Mouse (Mus musculus) liver, embryonic 11.5 days (tissue): Measurements from ENCODE around the gene Cyp4f17. TPM values are rescaled to one million over a fixed set of nuclear protein-coding genes. Genes with fewer than 3 reads are reported as not detected.
A peak's percentile ranks its signal among the peaks of the same experiment; 100 is the strongest.
"Not testable (repeated sequence)": the region's sequence is repeated elsewhere in the genome, so short reads cannot be mapped to it uniquely, and the experiment has no call there.

Experiments used
- ATAC-seq: fragments of 200-750 bp; cut with Nextera tagmentation; replicated peaks from 2 replicates; pipeline ENCODE4 v1.8.0; 2017; ENCODE audit warnings: moderate number of reproducible peaks, mild to moderate bottlenecking, moderate TSS enrichment, moderate library complexity; ENCODE audit not compliant: low FRiP score
- DNase-seq: peaks from one replicate; pipeline ENCODE4 v3.0.0-alpha.2; 2017; ENCODE audit warnings: low spot score
- H3K27ac ChIP-seq: fragments of 300-500 bp; sonication (generic); 2 replicates; pipeline ENCODE4 v1.5.1; 2014; ENCODE audit warnings: mild to moderate bottlenecking, low read depth, low read length, control low read depth
- H3K27me3 ChIP-seq: fragments of 300-500 bp; sonication (generic); replicated peaks from 2 replicates; pipeline ENCODE4 v1.6.1; 2014; ENCODE audit warnings: low read length, mixed read lengths; ENCODE audit not compliant: control insufficient read depth, insufficient read depth
- H3K36me3 ChIP-seq: fragments of 300-500 bp; sonication (generic); 2 replicates; pipeline ENCODE4 v1.6.1; 2014; ENCODE audit warnings: mild to moderate bottlenecking, low read length, moderate library complexity, mixed read lengths; ENCODE audit not compliant: control insufficient read depth, insufficient read depth
- H3K4me1 ChIP-seq: fragments of 300-500 bp; sonication (generic); replicated peaks from 2 replicates; pipeline ENCODE4 v1.6.1; 2014; ENCODE audit warnings: low read length, mixed read lengths; ENCODE audit not compliant: control insufficient read depth, insufficient read depth
- H3K4me2 ChIP-seq: fragments of 300-500 bp; sonication (generic); 2 replicates; pipeline ENCODE4 v1.6.1; 2014; ENCODE audit warnings: mild to moderate bottlenecking, control low read depth, moderate library complexity
- H3K4me3 ChIP-seq: fragments of 300-500 bp; sonication (generic); 2 replicates; pipeline ENCODE4 v1.5.1; 2014; ENCODE audit warnings: low read depth, low read length, control low read depth
- H3K9ac ChIP-seq: fragments of 300-500 bp; sonication (generic); 2 replicates; pipeline ENCODE4 v1.6.1; 2014; ENCODE audit warnings: low read depth, low read length, control low read depth
- H3K9me3 ChIP-seq: fragments of 300-500 bp; sonication (generic); 2 replicates; pipeline ENCODE4 v1.6.1; 2016; ENCODE audit warnings: low read length, inconsistent platforms, mixed read lengths; ENCODE audit not compliant: control insufficient read depth
- WGBS: fragments of 180-500 bp; shearing (Covaris S2); extraction: QIAGEN DNeasy Blood & Tissue Kit; methylation state at CpG from one replicate; pipeline ENCODE4 v1.1.7; 2014; 5-methylcytosine and 5-hydroxymethylcytosine counted together
- polyA plus RNA-seq: library from polyadenylated mRNA; unstranded; fragments of >200 nt; fragmentation: Nextera tagmentation; extraction: Ambion mirVana; gene quantifications from 2 replicates; pipeline ENCODE4 v1.2.1, GENCODE M21; 2014

The Cyp4f17 gene
- polyA plus RNA-seq, 1 experiment from 2014 or later: 2.2 TPM

GRCm38 (mm10) chr17:32481766-32482165, 24.1 kb upstream of the Cyp4f17 start:
- no peak for ATAC-seq

GRCm38 (mm10) chr17:32483200-32483599, 22.6 kb upstream of the Cyp4f17 start:
- Histone ChIP-seq H3K36me3 (no peaks in the 10 kb centered on the region), H3K27me3 (peaks cover 21% of the 10 kb centered on the region)

More at GRCm38 (mm10) chr17:32481766-32482165, 24.1 kb upstream of the Cyp4f17 start:
- Histone ChIP-seq H3K9ac (no peak overlapping the region), H3K27ac (no peak overlapping the region), H3K9me3 (no peaks in the 10 kb centered on the region), H3K27me3 (peaks cover 21% of the 10 kb centered on the region), H3K36me3 (no peaks in the 10 kb centered on the region), H3K4me2 (no peak overlapping the region), H3K4me1 (peaks cover 2% of the 10 kb centered on the region; the same call in 1 of the 2 replicates), H3K4me3 (no peak overlapping the region)
- DNase-seq: no peak
- WGBS: 62% methylated on average over 14 of the region's 14 CpGs

GRCm38 (mm10) chr17:32492349-32492980, 13.4 kb upstream of the Cyp4f17 start:
- Histone ChIP-seq H3K27ac (no peak overlapping the region), H3K9me3 (no peaks in the 10 kb centered on the region), H3K27me3 (peaks cover 6% of the 10 kb centered on the region), H3K4me1 (no peaks in the 10 kb centered on the region), H3K36me3 (no peaks in the 10 kb centered on the region), H3K4me3 (peak overlapping the region; percentile 40), H3K4me2 (peak overlapping the region; percentile 74), H3K9ac (no peak overlapping the region)
- DNase-seq (peak; percentile 47), ATAC-seq (peak; percentile 31; the same call in 1 of the 2 replicates)
- WGBS: 10% methylated on average over 30 of the region's 30 CpGs

More at GRCm38 (mm10) chr17:32483200-32483599, 22.6 kb upstream of the Cyp4f17 start:
- peak overlapping the region; percentile 9; the same call in 1 of the 2 replicates for H3K4me2 ChIP-seq
- H3K9me3 ChIP-seq: no peaks in the 10 kb centered on the region
- WGBS: 21% methylated on average over 18 of the region's 18 CpGs
- no peak overlapping the region for H3K4me3 ChIP-seq
- DNase-seq (peak; percentile 40), ATAC-seq (no peak; the same call in 1 of the 2 replicates)
- no peak overlapping the region for H3K9ac ChIP-seq
- H3K4me1 ChIP-seq: peaks cover 2% of the 10 kb centered on the region; the same call in 1 of the 2 replicates
- no peak overlapping the region for H3K27ac ChIP-seq

DNA sequence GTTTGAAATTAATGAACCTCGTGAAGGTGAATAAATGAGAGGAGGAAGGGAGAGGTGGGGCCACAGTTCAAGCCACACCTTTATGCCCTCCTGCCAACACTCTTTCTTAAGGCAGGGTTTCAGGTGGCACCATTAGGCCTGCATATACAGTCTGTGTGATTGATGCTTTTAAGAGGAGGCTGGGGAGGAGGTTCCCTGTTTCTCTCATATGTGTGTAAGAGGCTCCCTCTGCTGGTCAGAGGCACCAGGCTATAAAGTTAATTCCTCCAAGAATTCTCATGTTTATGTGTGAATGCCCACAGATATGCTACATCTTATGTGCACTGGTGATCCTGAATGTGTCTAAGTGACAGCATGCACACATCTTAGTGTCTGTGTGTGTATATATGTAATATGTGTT, 11.2 kb upstream of the Cyp4f17 start:
- Histone ChIP-seq H3K4me3 (no peak overlapping the region), H3K9ac (no peak overlapping the region), H3K4me2 (no peak overlapping the region), H3K4me1 (no peaks in the 10 kb centered on the region), H3K27ac (no peak overlapping the region), H3K27me3 (peaks cover 6% of the 10 kb centered on the region), H3K9me3 (no peaks in the 10 kb centered on the region), H3K36me3 (no peaks in the 10 kb centered on the region)
- WGBS: 69% methylated on average over 1 of the region's 1 CpGs
- ATAC-seq (0 out of 2 replicates have a peak, but pooled peaks have one; percentile 39), DNase-seq (no peak)

DNA sequence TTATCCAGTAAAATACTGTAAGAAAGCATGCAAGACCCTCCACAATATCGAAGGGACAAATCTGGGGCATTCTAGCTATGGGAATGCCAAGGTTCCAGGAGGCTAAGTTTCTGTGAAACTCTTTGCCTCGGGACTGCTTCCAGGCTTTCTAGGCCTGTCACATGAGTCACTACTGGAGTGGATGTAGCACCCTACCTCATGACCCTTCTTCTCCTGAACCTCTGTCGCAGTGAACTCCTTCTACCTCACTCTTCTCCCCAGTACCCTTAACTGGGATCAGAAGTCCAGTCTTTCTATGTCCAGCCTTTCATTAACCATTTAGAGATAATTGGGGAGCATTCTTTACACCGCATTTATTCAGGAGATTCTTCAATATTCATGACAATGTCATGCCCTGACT, 5.3 kb upstream of the Cyp4f17 start:
- not testable (repeated sequence) for H3K4me3 ChIP-seq, H3K27me3 ChIP-seq, DNase-seq, ATAC-seq, H3K9ac ChIP-seq, H3K4me2 ChIP-seq, H3K27ac ChIP-seq, H3K4me1 ChIP-seq, H3K9me3 ChIP-seq, H3K36me3 ChIP-seq
- WGBS: 75% methylated on average over 4 of the region's 4 CpGs

GRCm38 (mm10) chr17:32501051-32501450, 4.8 kb upstream of the Cyp4f17 start:
- H3K4me1 ChIP-seq: no peaks in the 10 kb centered on the region; the same call in none of the 2 replicates
- no peak overlapping the region for H3K27ac ChIP-seq
- no peak overlapping the region for H3K4me3 ChIP-seq
- no peak overlapping the region for H3K4me2 ChIP-seq
- H3K36me3 ChIP-seq: no peaks in the 10 kb centered on the region
- H3K9me3 ChIP-seq: no peaks in the 10 kb centered on the region
- no peaks in the 10 kb centered on the region for H3K27me3 ChIP-seq
- DNase-seq (no peak), ATAC-seq (no peak)
- WGBS: 64% methylated on average over 3 of the region's 3 CpGs
- H3K9ac ChIP-seq: no peak overlapping the region

GRCm38 (mm10) chr17:32503111-32503510, 2.7 kb upstream of the Cyp4f17 start:
- H3K9me3 ChIP-seq: no peaks in the 10 kb centered on the region
- DNase-seq: no peak
- no peak overlapping the region for H3K27ac ChIP-seq
- no peaks in the 10 kb centered on the region; the same call in none of the 2 replicates for H3K4me1 ChIP-seq
- no peak overlapping the region for H3K9ac ChIP-seq
- 62% methylated on average over 2 of the region's 2 CpGs for WGBS
- no peaks in the 10 kb centered on the region for H3K27me3 ChIP-seq
- no peak for ATAC-seq
- no peak overlapping the region for H3K4me2 ChIP-seq
- no peaks in the 10 kb centered on the region for H3K36me3 ChIP-seq
- H3K4me3 ChIP-seq: no peak overlapping the region

GRCm38 (mm10) chr17:32506729-32507245, 937 bp downstream of the Cyp4f17 start:
- Histone ChIP-seq H3K27me3 (no peaks in the 10 kb centered on the region), H3K9me3 (no peaks in the 10 kb centered on the region), H3K36me3 (no peaks in the 10 kb centered on the region), H3K27ac (no peak overlapping the region), H3K4me1 (no peaks in the 10 kb centered on the region; the same call in none of the 2 replicates), H3K4me2 (peak overlapping the region; percentile 91), H3K4me3 (peak overlapping the region; percentile 55), H3K9ac (peak overlapping the region; percentile 27)
- DNase-seq: no peak
- 0 out of 2 replicates have a peak, but pooled peaks have one; percentile 26 for ATAC-seq
- 48% methylated on average over 9 of the region's 9 CpGs for WGBS

DNA sequence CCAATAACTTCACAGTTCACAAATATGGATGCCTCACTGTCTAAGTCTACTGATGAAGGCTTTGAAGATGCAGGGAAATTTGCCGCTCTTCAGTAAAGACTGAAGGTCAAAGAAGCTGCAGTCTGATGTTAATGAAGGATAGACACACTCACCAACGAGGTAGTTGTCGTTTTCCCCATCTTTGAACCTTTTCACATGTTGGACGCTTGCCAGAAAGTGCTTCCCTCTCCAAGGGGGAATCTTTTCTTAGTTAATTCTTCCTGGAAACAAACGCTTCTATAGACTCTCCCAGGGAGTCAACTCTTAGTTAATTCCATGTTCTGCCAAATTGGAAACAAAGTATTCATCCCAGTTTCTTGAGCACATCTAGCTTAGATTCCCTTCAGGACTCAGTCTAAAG, 10.3 kb downstream of the Cyp4f17 start:
- Histone ChIP-seq H3K36me3 (no peaks in the 10 kb centered on the region), H3K9me3 (no peaks in the 10 kb centered on the region), H3K27ac (no peak overlapping the region), H3K9ac (no peak overlapping the region), H3K4me1 (no peaks in the 10 kb centered on the region), H3K4me3 (no peak overlapping the region), H3K4me2 (no peak overlapping the region), H3K27me3 (no peaks in the 10 kb centered on the region)
- ATAC-seq: no peak
- no peak for DNase-seq
- 76% methylated on average over 5 of the region's 5 CpGs for WGBS
